ENCODE assay signal across 8 mouse cellular contexts in the genomic region with DNA sequence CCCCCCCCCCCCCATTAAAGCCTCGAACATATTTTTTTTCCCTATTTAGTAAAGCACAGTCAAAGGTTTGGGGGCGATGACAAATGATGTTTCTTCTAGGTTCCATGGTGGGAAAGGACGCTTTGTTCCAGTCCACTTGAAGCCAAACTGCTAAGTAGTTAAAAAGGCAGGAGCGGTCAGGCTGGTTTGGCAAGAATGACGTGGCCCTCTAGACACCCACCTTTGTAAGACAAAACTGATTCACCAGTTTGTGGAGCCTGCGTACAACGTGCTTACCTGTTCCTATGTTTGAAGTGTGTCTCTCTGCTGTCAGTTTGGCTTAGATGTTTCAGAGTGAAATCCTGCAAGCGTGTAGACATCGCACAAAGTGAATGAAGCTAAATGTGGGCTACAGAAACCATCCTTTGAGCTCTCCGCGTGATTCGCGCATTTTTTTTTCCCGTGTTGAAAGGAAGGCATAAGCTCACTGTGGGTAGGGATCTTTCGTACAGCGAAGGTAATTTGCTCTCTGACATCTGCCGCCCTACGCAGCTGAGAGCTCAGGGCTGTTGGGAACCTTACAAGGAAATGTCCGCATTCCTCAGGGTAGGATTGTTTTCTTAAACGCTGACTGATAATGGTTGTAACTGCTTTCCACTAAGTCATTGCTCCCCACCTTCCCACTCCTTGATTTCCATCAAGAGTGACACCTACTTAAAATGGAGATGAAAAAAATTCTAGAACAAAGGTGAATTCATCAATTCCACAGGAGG. TPM values are rescaled to one million over a fixed set of nuclear protein-coding genes. Genes with fewer than 3 reads are reported as not detected.
DNase-seq lines count a peak whose midpoint lies in the region; ATAC-seq lines count a peak whose summit lies in the region.

No protein-coding gene starts in this region.

- no peak for ATAC-seq in heart, embryonic 16.5 days (replicated peaks; ENCODE audit: extremely low read depth, insufficient read depth, low FRiP score)
- peak; percentile 64; the same call in 1 of the 2 replicates for ATAC-seq in lung, embryonic 15.5 days (ENCODE audit: borderline replicate concordance, extremely low read depth, low FRiP score, low TSS enrichment)

- peak overlapping the region; percentile 35 for H3K4me3 ChIP-seq in heart, embryonic 16.5 days (ENCODE audit: low read length)
- peak overlapping the region; percentile 19 for H3K4me3 ChIP-seq in lung, embryonic 15.5 days

- no peaks in the 10 kb centered on the region for H3K36me3 ChIP-seq in heart, embryonic 16.5 days (ENCODE audit: control insufficient read depth, insufficient read depth)
- no peaks in the 10 kb centered on the region for H3K36me3 ChIP-seq in lung, embryonic 15.5 days

- DNase-seq in heart, adult 9 months (ENCODE audit: low spot score in 2 of 2) = no peak
- DNase-seq in kidney, adult 11 months = peak; percentile 61
- peak; percentile 86 for DNase-seq in urinary bladder, postnatal 14 days (ENCODE audit: low spot score)
- DNase-seq in gastrocnemius, postnatal 25 days = no peak
- no peak for DNase-seq in cerebellum, adult 18-20 months
- DNase-seq in left cerebral cortex, adult 11 months (ENCODE audit: low spot score) = no peak

- H3K27ac ChIP-seq in heart, embryonic 16.5 days (ENCODE audit: low read length) = peak overlapping the region; percentile 43
- H3K27ac ChIP-seq in lung, embryonic 15.5 days = peak overlapping the region; percentile 66

- peak overlapping the region; percentile 59 for H3K4me2 ChIP-seq in heart, embryonic 16.5 days (ENCODE audit: low read depth, low read length)
- H3K4me2 ChIP-seq in lung, embryonic 15.5 days = peak overlapping the region; percentile 48

- H3K9me3 ChIP-seq in heart, embryonic 16.5 days (replicated peaks; ENCODE audit: control insufficient read depth, low read length) = no peaks in the 10 kb centered on the region
- H3K9me3 ChIP-seq in lung, embryonic 15.5 days = no peaks in the 10 kb centered on the region

- no peaks in the 10 kb centered on the region for H3K27me3 ChIP-seq in heart, embryonic 16.5 days (ENCODE audit: control insufficient read depth, insufficient read depth, low read length)
- H3K27me3 ChIP-seq in lung, embryonic 15.5 days = peaks cover 10% of the 10 kb centered on the region; the same call in 1 of the 2 replicates

- H3K4me1 ChIP-seq in heart, embryonic 16.5 days (ENCODE audit: control insufficient read depth, insufficient read depth, low read length) = peaks cover 29% of the 10 kb centered on the region
- H3K4me1 ChIP-seq in lung, embryonic 15.5 days = no peaks in the 10 kb centered on the region

- 7% methylated on average over 20 of the region's 20 CpGs for WGBS in heart, embryonic 16.5 days
- WGBS in lung, embryonic 15.5 days = 8% methylated on average over 20 of the region's 20 CpGs

- H3K9ac ChIP-seq in heart, embryonic 16.5 days (ENCODE audit: low read length) = peak overlapping the region; percentile 46
- no peak overlapping the region for H3K9ac ChIP-seq in lung, embryonic 15.5 days

RNA-seq across cellular contexts. Expression of a gene that starts 6.0 kb away (rescaled TPM):
- polyA plus RNA-seq in heart, embryonic 16.5 days (2015; fragmentation: Nextera tagmentation; extraction: Ambion mirVana) = 40.0 and 44.1 TPM in 2 replicates
- polyA plus RNA-seq in lung, embryonic 15.5 days (2015; fragmentation: Nextera tagmentation; extraction: Ambion mirVana) = 6.3 and 7.9 TPM in 2 replicates
- under 1 TPM in 1 of 2 experiments, not detected in 1; 0.56 TPM for total RNA-seq in gastrocnemius, postnatal 25 days (2021)

RNA-seq across cellular contexts. Expression of a gene that starts 59.6 kb away (rescaled TPM):
- polyA plus RNA-seq in heart, embryonic 16.5 days (2015; fragmentation: Nextera tagmentation; extraction: Ambion mirVana) = 23.4 and 25.2 TPM in 2 replicates
- 35.7 and 36.5 TPM in 2 replicates for polyA plus RNA-seq in lung, embryonic 15.5 days (2015; fragmentation: Nextera tagmentation; extraction: Ambion mirVana)
- 10 to 100 TPM in 1 of 2 experiments, 1 to 10 TPM in 1; 6.5 to 11.0 TPM for total RNA-seq in gastrocnemius, postnatal 25 days (2021)

Comparison
In these comparisons a context has a peak if more than half of its experiments do, and no peak if none do; other contexts are left out.
1. DNase-seq: peak in kidney, adult 11 months (single experiment) and urinary bladder, postnatal 14 days (single experiment); none in heart, adult 9 months (0 of 2), gastrocnemius, postnatal 25 days (single experiment), cerebellum, adult 18-20 months (0 of 2) and left cerebral cortex, adult 11 months (single experiment).